Mouse (Mus musculus) kidney, adult 2 months (tissue): Measurements from ENCODE around the gene Mbnl2. TPM values are rescaled to one million over a fixed set of nuclear protein-coding genes. Genes with fewer than 3 reads are reported as not detected.

Experiments used
- DNase-seq: peaks from one replicate; pipeline ENCODE4 v3.0.0; 2021
- H3K27ac ChIP-seq: fragments of 200-500 bp; 2 replicates; pipeline ENCODE4 v1.5.1; 2012; ENCODE audit warnings: low read depth, low read length, control low read depth, inconsistent platforms; ENCODE audit not compliant: insufficient read depth
- H3K27me3 ChIP-seq: fragments of 200-500 bp; replicated peaks from 2 replicates; pipeline ENCODE4 v1.6.1; 2012; ENCODE audit warnings: mild to moderate bottlenecking, moderate library complexity, low read length, inconsistent platforms; ENCODE audit not compliant: control insufficient read depth, insufficient read depth
- H3K36me3 ChIP-seq: fragments of 200-500 bp; 2 replicates; pipeline ENCODE4 v1.6.1; 2012; ENCODE audit warnings: mild to moderate bottlenecking, moderate library complexity, low read length, inconsistent platforms; ENCODE audit not compliant: control insufficient read depth, insufficient read depth
- H3K4me1 ChIP-seq: fragments of 200-500 bp; 2 replicates; pipeline ENCODE4 v1.6.1; 2011; ENCODE audit warnings: low read length; ENCODE audit not compliant: control insufficient read depth, insufficient read depth
- H3K4me3 ChIP-seq: fragments of 200-500 bp; 2 replicates; pipeline ENCODE4 v1.5.1; 2011; ENCODE audit warnings: mild to moderate bottlenecking, low read depth, low read length, control low read depth; ENCODE audit not compliant: insufficient read depth
- CTCF ChIP-seq: fragments of 200-500 bp; conservative IDR thresholded peaks from 2 replicates; pipeline ENCODE4 v1.5.1; 2011; ENCODE audit warnings: low read depth, mild to moderate bottlenecking, control low read depth, low read length, moderate library complexity, mixed read lengths; ENCODE audit not compliant: insufficient read depth, insufficient read length
- POLR2A ChIP-seq: fragments of 200-500 bp; IDR thresholded peaks from one replicate; pipeline ENCODE4 v1.6.1; 2011; ENCODE audit warnings: low read depth, low read length, control low read depth
- WGBS: fragments of 180-500 bp; shearing (Covaris S2); methylation state at CpG from one replicate; pipeline ENCODE4 v1.1.7; 2018; 5-methylcytosine and 5-hydroxymethylcytosine counted together
- polyA plus RNA-seq: library from polyadenylated mRNA; depleted of rRNA; stranded (reverse); fragments of >200 nt; gene quantifications from 2 replicates; pipeline ENCODE4 v1.2.3, GENCODE M21; 2012

The Mbnl2 gene
- polyA plus RNA-seq, 1 experiment, result 50.0 TPM

- TF ChIP-seq CTCF (peak; percentile 22; the same call in 1 of the 2 replicates), POLR2A (no peak)
- DNase-seq, result no peak
- H3K4me1 ChIP-seq, result no peaks in the 10 kb centered on the region
- no peaks in the 10 kb centered on the region for H3K27me3 ChIP-seq
- no peaks in the 10 kb centered on the region for H3K36me3 ChIP-seq
- H3K27ac ChIP-seq, result no peak overlapping the region
- H3K4me3 ChIP-seq, result no peak overlapping the region
These were observed 157.3 kb downstream of the Mbnl2 start for GRCm38 (mm10) chr14:120432773-120433172.

- 56% methylated on average over 8 of the region's 8 CpGs for WGBS
- Histone ChIP-seq H3K27me3 (no peaks in the 10 kb centered on the region), H3K36me3 (no peaks in the 10 kb centered on the region), H3K4me1 (no peaks in the 10 kb centered on the region), H3K27ac (no peak overlapping the region), H3K4me3 (no peak overlapping the region)
- TF ChIP-seq POLR2A, result no peak
- TF ChIP-seq CTCF, result no peak
- peak; percentile 23 for DNase-seq
These were observed 158.5 kb downstream of the Mbnl2 start for GRCm38 (mm10) chr14:120433931-120434398.

GRCm38 (mm10) chr14:120434831-120435230 is 159.4 kb downstream of the Mbnl2 start:
- no peak for DNase-seq
- 82% methylated on average over 1 of the region's 1 CpGs for WGBS
- TF ChIP-seq CTCF, result no peak
- no peak for TF ChIP-seq POLR2A
- Histone ChIP-seq H3K4me3 (no peak overlapping the region), H3K27me3 (no peaks in the 10 kb centered on the region), H3K4me1 (no peaks in the 10 kb centered on the region), H3K36me3 (no peaks in the 10 kb centered on the region), H3K27ac (no peak overlapping the region)

- Histone ChIP-seq H3K4me3 (no peak overlapping the region), H3K27me3 (no peaks in the 10 kb centered on the region), H3K27ac (no peak overlapping the region), H3K36me3 (no peaks in the 10 kb centered on the region), H3K4me1 (no peaks in the 10 kb centered on the region)
- TF ChIP-seq CTCF (no peak), POLR2A (no peak)
- DNase-seq, result no peak
These were observed 165.2 kb downstream of the Mbnl2 start for GRCm38 (mm10) chr14:120440716-120441115.

- no peaks in the 10 kb centered on the region for H3K36me3 ChIP-seq
- 69% methylated on average over 4 of the region's 4 CpGs for WGBS
- no peak overlapping the region for H3K4me3 ChIP-seq
- no peak overlapping the region for H3K27ac ChIP-seq
- H3K4me1 ChIP-seq, result no peaks in the 10 kb centered on the region
- TF ChIP-seq POLR2A, result no peak
- no peak for TF ChIP-seq CTCF
- no peaks in the 10 kb centered on the region for H3K27me3 ChIP-seq
- DNase-seq, result no peak
These were observed 165.8 kb downstream of the Mbnl2 start for GRCm38 (mm10) chr14:120441256-120441655.

GRCm38 (mm10) chr14:120441836-120442235 is 166.4 kb downstream of the Mbnl2 start:
- H3K27me3 ChIP-seq, result no peaks in the 10 kb centered on the region
- no peaks in the 10 kb centered on the region for H3K36me3 ChIP-seq
- no peak overlapping the region for H3K27ac ChIP-seq
- H3K4me3 ChIP-seq, result no peak overlapping the region
- 88% methylated on average over 13 of the region's 13 CpGs for WGBS
- DNase-seq, result no peak
- TF ChIP-seq CTCF, result no peak
- no peak for TF ChIP-seq POLR2A
- H3K4me1 ChIP-seq, result no peaks in the 10 kb centered on the region

GRCm38 (mm10) chr14:120454221-120454620 is 178.8 kb downstream of the Mbnl2 start:
- H3K4me1 ChIP-seq, result no peaks in the 10 kb centered on the region
- DNase-seq, result no peak
- H3K27ac ChIP-seq, result no peak overlapping the region
- TF ChIP-seq POLR2A, result no peak
- no peak for TF ChIP-seq CTCF
- H3K27me3 ChIP-seq, result no peaks in the 10 kb centered on the region
- H3K36me3 ChIP-seq, result no peaks in the 10 kb centered on the region
- WGBS, result 94% methylated on average over 7 of the region's 7 CpGs
- no peak overlapping the region for H3K4me3 ChIP-seq
